Mouse (Mus musculus): ENCODE results near the gene Tenm3.

- TF ChIP-seq CTCF (IDR thresholded peaks at IDR 0.05; ENCODE audit: low read depth, low read length) (no peak), GATA1 (IDR thresholded peaks at IDR 0.05; ENCODE audit: borderline replicate concordance, low read length) (no peak)
Observed at GRCm38 (mm10) chr8:48792587-48793326, 51.0 kb downstream of the Tenm3 start.

Measured in G1E (cell line).